Mouse (Mus musculus) left cerebral cortex, adult 8-10 months (tissue): ENCODE data around the gene Tprg. TPM values are rescaled to one million over a fixed set of nuclear protein-coding genes. Genes with fewer than 3 reads are reported as not detected.
A peak's percentile ranks its signal among the peaks of the same experiment; 100 is the strongest.

ENCODE experiments used
- DNase-seq, 2 experiments: peaks; one replicate each; pipeline ENCODE4 v3.0.0; 2022; ENCODE audit warnings: low spot score in 2 of 2
- total RNA-seq, 4 experiments: library from RNA; stranded (reverse); gene quantifications; 2 replicates each; pipeline ENCODE4 v1.2.4; 2022

Gene Tprg
- total RNA-seq, 4 experiments from 2014 or later, result not detected

GRCm38 (mm10) chr16:25424001-25424400 is 137.4 kb downstream of the Tprg start:
- DNase-seq, result no peak

GRCm38 (mm10) chr16:25424915-25425314 is 138.3 kb downstream of the Tprg start:
- no peak for DNase-seq

GRCm38 (mm10) chr16:25425376-25425775 is 138.8 kb downstream of the Tprg start:
- no peak for DNase-seq

- DNase-seq, result no peak
Measured at GRCm38 (mm10) chr16:25426261-25426660, 139.6 kb downstream of the Tprg start.

GRCm38 (mm10) chr16:25440039-25440438 is 153.4 kb downstream of the Tprg start:
- DNase-seq, result no peak

- no peak for DNase-seq
Measured at GRCm38 (mm10) chr16:25445580-25445979, 159.0 kb downstream of the Tprg start.

GRCm38 (mm10) chr16:25451511-25451910 is 164.9 kb downstream of the Tprg start:
- DNase-seq, result no peak

- no peak for DNase-seq
Measured at GRCm38 (mm10) chr16:25464732-25465131, 178.1 kb downstream of the Tprg start.

- peak in 1 of 2 experiments; percentile 54 for DNase-seq
Measured at GRCm38 (mm10) chr16:25465435-25466139, 179.0 kb downstream of the Tprg start.

- no peak for DNase-seq
Measured at GRCm38 (mm10) chr16:25468040-25468439, 181.4 kb downstream of the Tprg start.

GRCm38 (mm10) chr16:25468662-25469061 is 182.0 kb downstream of the Tprg start:
- no peak for DNase-seq
